Comparison of ENCODE assay signal across 26 mouse cellular contexts in the genomic region with DNA sequence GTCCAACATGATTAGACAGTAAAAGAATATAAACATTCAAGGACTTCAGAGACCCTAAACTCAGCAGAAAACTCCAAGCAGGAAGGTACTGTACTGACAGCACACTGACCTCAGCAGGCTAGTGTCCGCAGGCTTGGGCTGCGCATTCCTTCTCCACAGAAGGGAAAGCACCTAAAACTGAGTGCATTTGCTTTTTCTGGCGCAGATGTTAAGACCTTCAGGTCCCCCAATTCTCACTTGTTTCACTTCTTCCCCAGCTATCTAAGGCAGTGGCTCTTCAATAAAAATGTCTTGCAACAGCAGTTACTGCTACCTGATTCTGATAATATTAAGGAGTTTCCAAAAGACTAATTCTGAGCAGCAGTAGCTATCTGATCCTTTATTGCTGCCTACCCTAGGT.
"Had no signal": no experiment of that assay in that cellular context is flagged by ENCODE, and none has a peak within 500 bp of the region (broad histone marks: within the 10 kb centered on the region; RNA-seq: fewer than 3 reads in every experiment).

No protein-coding gene starts in this region.

- H3K4me2 ChIP-seq: heart, embryonic 11.5 days; heart, embryonic 13.5 days; heart, embryonic 15.5 days; hindbrain, embryonic 13.5 days; hindbrain, embryonic 15.5 days; kidney, embryonic 15.5 days; limb, embryonic 12.5 days; liver, embryonic 11.5 days had no signal

- DNase-seq: gastrocnemius, adult 2 months; gastrocnemius, postnatal 10 days; gastrocnemius, postnatal 36 days; heart, adult 11 months; heart, adult 2 months; heart, postnatal 14 days; heart, postnatal 36 days; kidney, adult 11 months; kidney, adult 2 months; kidney, adult 9 months; kidney, postnatal 14 days; kidney, postnatal 36 days; liver had no signal

- H3K4me3 ChIP-seq: gastrocnemius, adult 2 months; heart, adult 2 months; heart, embryonic 13.5 days; heart, embryonic 15.5 days; hindbrain, embryonic 13.5 days; hindbrain, embryonic 15.5 days; kidney, embryonic 15.5 days; left cerebral cortex, adult 2 months; limb, embryonic 10.5 days; limb, embryonic 12.5 days had no signal

- H3K27me3 ChIP-seq: heart, embryonic 13.5 days; heart, embryonic 15.5 days; hindbrain, embryonic 13.5 days; hindbrain, embryonic 15.5 days; kidney, embryonic 15.5 days; limb, embryonic 12.5 days had no signal

- H3K9ac ChIP-seq: heart, embryonic 13.5 days; heart, embryonic 15.5 days; hindbrain, embryonic 13.5 days; hindbrain, embryonic 15.5 days; kidney, embryonic 15.5 days; limb, embryonic 12.5 days had no signal

- H3K9me3 ChIP-seq: heart, embryonic 13.5 days; heart, embryonic 15.5 days; hindbrain, embryonic 13.5 days; hindbrain, embryonic 15.5 days; kidney, embryonic 15.5 days; limb, embryonic 10.5 days; limb, embryonic 12.5 days had no signal

- ATAC-seq: hindbrain, postnatal 0 days; intestine, embryonic 16.5 days had no signal

- H3K36me3 ChIP-seq: heart, embryonic 15.5 days had no signal

- H3K4me1 ChIP-seq: heart, embryonic 15.5 days; hindbrain, embryonic 13.5 days; hindbrain, embryonic 15.5 days; kidney, embryonic 15.5 days had no signal

- H3K27ac ChIP-seq: gastrocnemius, adult 2 months; heart, adult 2 months; heart, embryonic 13.5 days; heart, embryonic 15.5 days; hindbrain, embryonic 13.5 days; hindbrain, embryonic 15.5 days; hindbrain, postnatal 0 days; kidney, embryonic 15.5 days; kidney, postnatal 0 days; left cerebral cortex, adult 2 months; limb, embryonic 10.5 days; limb, embryonic 12.5 days had no signal
